12 mouse cellular contexts compared by ENCODE assay signal in genomic region chr9:114526581-114526980, GRCm38 (mm10). TPM values are rescaled to one million over a fixed set of nuclear protein-coding genes. Genes with fewer than 3 reads are reported as not detected.
A peak's percentile ranks its signal among the peaks of the same experiment; 100 is the strongest.
DNase-seq lines count a peak whose midpoint lies in the region; ATAC-seq lines count a peak whose summit lies in the region.
"Had no signal": no experiment of that assay in that cellular context is flagged by ENCODE, and none has a peak within 500 bp of the region (broad histone marks: within the 10 kb centered on the region; RNA-seq: fewer than 3 reads in every experiment).

No protein-coding gene starts in this region.

- no peaks in the 10 kb centered on the region for H3K9me3 ChIP-seq in heart, embryonic 10.5 days
- H3K9me3 ChIP-seq in hindbrain, embryonic 13.5 days, result no peaks in the 10 kb centered on the region
- no peaks in the 10 kb centered on the region for H3K9me3 ChIP-seq in midbrain, embryonic 14.5 days (ENCODE audit: control insufficient read depth, low read length)

- no peak for ATAC-seq in hindbrain, embryonic 13.5 days (ENCODE audit: low FRiP score)
- ATAC-seq in midbrain, embryonic 14.5 days (ENCODE audit: low FRiP score, low TSS enrichment), result no peak

- H3K27me3 ChIP-seq in heart, embryonic 10.5 days (ENCODE audit: insufficient read depth, poor library complexity, severe bottlenecking), result no peaks in the 10 kb centered on the region
- H3K27me3 ChIP-seq in hindbrain, embryonic 13.5 days, result no peaks in the 10 kb centered on the region
- no peaks in the 10 kb centered on the region for H3K27me3 ChIP-seq in midbrain, embryonic 14.5 days (ENCODE audit: control insufficient read depth, insufficient read depth, low read length)

- peak overlapping the region; percentile 42 for H3K4me3 ChIP-seq in heart, embryonic 10.5 days
- H3K4me3 ChIP-seq in hindbrain, embryonic 13.5 days, result no peak overlapping the region; the same call in 1 of the 2 replicates
- H3K4me3 ChIP-seq in midbrain, embryonic 14.5 days (replicated peaks; ENCODE audit: low read depth, low read length), result no peak overlapping the region

- H3K36me3 ChIP-seq in heart, embryonic 10.5 days, result peaks cover 6% of the 10 kb centered on the region; the same call in 1 of the 2 replicates
- no peaks in the 10 kb centered on the region for H3K36me3 ChIP-seq in hindbrain, embryonic 13.5 days
- no peaks in the 10 kb centered on the region for H3K36me3 ChIP-seq in midbrain, embryonic 14.5 days (ENCODE audit: control insufficient read depth, insufficient read depth, low read length)

- peak overlapping the region; percentile 85 for H3K27ac ChIP-seq in heart, embryonic 10.5 days
- H3K27ac ChIP-seq in hindbrain, embryonic 13.5 days, result no peak overlapping the region
- no peak overlapping the region for H3K27ac ChIP-seq in midbrain, embryonic 14.5 days (replicated peaks; ENCODE audit: low read depth, low read length)

- no peak overlapping the region for H3K9ac ChIP-seq in hindbrain, embryonic 13.5 days
- no peak overlapping the region for H3K9ac ChIP-seq in midbrain, embryonic 14.5 days (replicated peaks; ENCODE audit: low read length)

- DNase-seq in heart, embryonic 10.5 days (ENCODE audit: low spot score), result peak; percentile 76
- DNase-seq in heart, postnatal 4 days, result no peak
- DNase-seq in ZHBTc4 (ENCODE audit: low read depth, low spot score), result peak; percentile 64
- no peak for DNase-seq in midbrain, embryonic 14.5 days
- DNase-seq in layer of hippocampus, postnatal 10 days (ENCODE audit: low spot score in 2 of 2), result no peak
- no peak for DNase-seq in left cerebral cortex, postnatal 10 days (ENCODE audit: extremely low spot score in 1 of 2, low spot score in 2 of 2)
- no peak for DNase-seq in layer of hippocampus, adult 11-12 months (ENCODE audit: low spot score)

- intact Hi-C loops in left cerebral cortex, postnatal 10 days (cut with DNase I), result no loop called here

- peaks cover 55% of the 10 kb centered on the region for H3K4me1 ChIP-seq in heart, embryonic 10.5 days
- H3K4me1 ChIP-seq in hindbrain, embryonic 13.5 days (replicated peaks), result peaks cover 34% of the 10 kb centered on the region
- H3K4me1 ChIP-seq in midbrain, embryonic 14.5 days (ENCODE audit: control insufficient read depth, insufficient read depth, low read length), result peaks cover 14% of the 10 kb centered on the region

- WGBS in heart, embryonic 10.5 days, result 5% methylated on average over 8 of the region's 8 CpGs
- WGBS in hindbrain, embryonic 13.5 days, result 3% methylated on average over 8 of the region's 8 CpGs
- WGBS in midbrain, embryonic 14.5 days, result 6% methylated on average over 8 of the region's 8 CpGs

- H3K4me2 ChIP-seq in hindbrain, embryonic 13.5 days, result peak overlapping the region; percentile 36
- H3K4me2 ChIP-seq in midbrain, embryonic 14.5 days (ENCODE audit: low read length), result 0 out of 2 replicates have a peak overlapping the region, but pooled peaks have one; percentile 15

RNA-seq across cellular contexts. Expression of gene C130032M10Rik, which starts 11.1 kb away (rescaled TPM):
- polyA plus RNA-seq in heart, embryonic 10.5 days (2016; fragmentation: Nextera tagmentation; extraction: Ambion mirVana), result 0.38 and 0.97 TPM in 2 replicates
- total RNA-seq in heart, postnatal 4 days (2021), result not detected
- polyA plus RNA-seq in hindbrain, embryonic 13.5 days (2015; fragmentation: Nextera tagmentation; extraction: Ambion mirVana), result 0.32 and 0.35 TPM in 2 replicates
- polyA plus RNA-seq in midbrain, embryonic 14.5 days (2014; fragmentation: Nextera tagmentation; extraction: Ambion mirVana), result not detected in 2 replicates
- not detected for total RNA-seq in layer of hippocampus, postnatal 10 days (2021)
- total RNA-seq in left cerebral cortex, postnatal 10 days (2021), result not detected
- total RNA-seq: common myeloid progenitor, adult 5-6 weeks; liver, adult 2 months; MEL had no signal
- polyA plus RNA-seq: liver, adult 2 months; thymus, postnatal 0 days had no signal

RNA-seq across cellular contexts. Expression of gene Ccr4, which starts 21.9 kb away (rescaled TPM):
- polyA plus RNA-seq in heart, embryonic 10.5 days (2016; fragmentation: Nextera tagmentation; extraction: Ambion mirVana), result not detected in 2 replicates
- not detected for total RNA-seq in heart, postnatal 4 days (2021)
- polyA plus RNA-seq in hindbrain, embryonic 13.5 days (2015; fragmentation: Nextera tagmentation; extraction: Ambion mirVana), result not detected in 2 replicates
- not detected in 2 replicates for polyA plus RNA-seq in midbrain, embryonic 14.5 days (2014; fragmentation: Nextera tagmentation; extraction: Ambion mirVana)
- not detected for total RNA-seq in layer of hippocampus, postnatal 10 days (2021)
- not detected for total RNA-seq in left cerebral cortex, postnatal 10 days (2021)
- total RNA-seq: common myeloid progenitor, adult 5-6 weeks; MEL had no signal

RNA-seq across cellular contexts. Expression of gene Trim71, which starts 37.6 kb away (rescaled TPM):
- 2.4 and 3.1 TPM in 2 replicates for polyA plus RNA-seq in heart, embryonic 10.5 days (2016; fragmentation: Nextera tagmentation; extraction: Ambion mirVana)
- not detected for total RNA-seq in heart, postnatal 4 days (2021)
- polyA plus RNA-seq in hindbrain, embryonic 13.5 days (2015; fragmentation: Nextera tagmentation; extraction: Ambion mirVana), result 0.50 and 0.53 TPM in 2 replicates
- 0.15 and 0.16 TPM in 2 replicates for polyA plus RNA-seq in midbrain, embryonic 14.5 days (2014; fragmentation: Nextera tagmentation; extraction: Ambion mirVana)
- under 1 TPM; 0.18 to 0.27 TPM for total RNA-seq in layer of hippocampus, postnatal 10 days (2021)
- under 1 TPM; 0.26 TPM for total RNA-seq in left cerebral cortex, postnatal 10 days (2021)
- total RNA-seq: liver, adult 2 months; MEL had no signal
- polyA plus RNA-seq: liver, adult 2 months had no signal

Comparison
In these comparisons a context has a peak if more than half of its experiments do, and no peak if none do; other contexts are left out.
1. DNase-seq: peak in heart, embryonic 10.5 days (single experiment) and ZHBTc4 (single experiment); none in heart, postnatal 4 days (single experiment), midbrain, embryonic 14.5 days (single experiment), layer of hippocampus, postnatal 10 days (0 of 2), left cerebral cortex, postnatal 10 days (0 of 2) and layer of hippocampus, adult 11-12 months (single experiment).